Mouse (Mus musculus) layer of hippocampus, postnatal 14 days (tissue): ENCODE results near the gene Gm49450. TPM values are rescaled to one million over a fixed set of nuclear protein-coding genes. Genes with fewer than 3 reads are reported as not detected.

ENCODE experiments used
- DNase-seq, 2 experiments: peaks; one replicate each; pipeline ENCODE4 v3.0.0; 2021 to 2022; ENCODE audit warnings: low spot score in 2 of 2, mixed read lengths in 1 of 2
- total RNA-seq, 2 experiments: library from RNA; stranded (reverse); gene quantifications; 2 replicates each; pipeline ENCODE4 v1.2.3; 2021

Gene Gm49450
- total RNA-seq, 2 experiments from 2014 or later = not detected

DNA sequence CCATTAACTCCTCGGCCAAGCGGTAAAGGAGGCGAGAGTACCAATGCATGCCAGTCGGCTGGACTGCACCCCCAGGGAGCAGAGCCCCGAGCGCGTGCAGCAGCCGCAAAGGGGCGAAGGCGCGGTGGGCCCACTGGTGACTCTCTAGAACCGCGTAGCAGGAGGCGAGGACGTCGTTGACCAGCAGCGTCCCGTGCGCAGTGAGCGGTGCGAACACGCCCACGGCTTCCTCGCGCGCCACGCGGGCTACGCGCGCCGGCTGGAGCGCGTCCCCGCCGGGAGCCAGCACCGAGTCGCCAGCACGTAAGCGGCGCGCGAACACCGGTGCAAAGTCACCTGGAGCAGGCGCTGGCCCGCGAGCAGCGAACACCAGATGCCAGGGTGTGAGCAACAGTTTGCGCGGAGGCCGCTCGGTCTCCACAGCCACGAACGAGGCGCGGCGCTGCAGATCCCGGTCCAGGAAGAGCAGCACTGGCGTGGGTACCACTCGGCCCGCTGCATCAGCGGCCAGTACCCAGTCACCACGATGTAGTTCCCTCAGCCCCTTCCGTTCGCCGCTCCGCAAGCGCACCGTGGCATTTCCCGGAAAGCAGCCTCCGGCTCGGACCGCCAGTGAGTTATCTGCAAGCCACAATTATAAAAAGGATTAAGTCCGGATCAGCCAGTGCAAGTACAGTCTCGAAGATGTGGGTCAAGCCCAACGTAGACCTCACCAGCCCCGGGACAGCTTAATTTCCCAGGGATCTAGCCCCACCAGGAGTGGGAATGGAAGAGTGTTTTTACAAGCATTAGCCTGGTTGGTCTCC lies 59.2 kb downstream of the Gm49450 start, which contains the start of gene Rhebl1:
Gene Rhebl1, minus strand, starts transcription at position 601 of the 806 bp plus-strand sequence.
- DNase-seq = no peak

DNA sequence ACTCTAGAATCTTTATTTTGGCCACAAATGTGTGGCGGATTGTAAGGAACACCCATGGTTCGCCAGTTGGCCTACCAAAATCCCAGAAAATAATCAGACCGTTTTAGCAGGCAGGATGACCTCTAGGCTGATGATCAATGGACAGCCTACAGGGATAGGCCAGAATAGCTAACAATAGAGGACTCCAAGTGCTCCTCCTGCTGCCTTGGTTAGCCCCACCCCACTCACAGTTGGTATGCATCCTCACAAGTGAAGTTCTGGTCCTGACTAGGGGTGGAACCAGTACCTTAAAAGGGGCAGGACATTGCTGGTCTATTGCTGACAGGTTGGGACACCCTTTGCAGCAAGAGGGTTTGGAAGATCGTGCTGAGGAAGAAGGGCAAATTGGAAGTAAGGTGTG lies 60.3 kb downstream of the Gm49450 start:
- DNase-seq = no peak

DNA sequence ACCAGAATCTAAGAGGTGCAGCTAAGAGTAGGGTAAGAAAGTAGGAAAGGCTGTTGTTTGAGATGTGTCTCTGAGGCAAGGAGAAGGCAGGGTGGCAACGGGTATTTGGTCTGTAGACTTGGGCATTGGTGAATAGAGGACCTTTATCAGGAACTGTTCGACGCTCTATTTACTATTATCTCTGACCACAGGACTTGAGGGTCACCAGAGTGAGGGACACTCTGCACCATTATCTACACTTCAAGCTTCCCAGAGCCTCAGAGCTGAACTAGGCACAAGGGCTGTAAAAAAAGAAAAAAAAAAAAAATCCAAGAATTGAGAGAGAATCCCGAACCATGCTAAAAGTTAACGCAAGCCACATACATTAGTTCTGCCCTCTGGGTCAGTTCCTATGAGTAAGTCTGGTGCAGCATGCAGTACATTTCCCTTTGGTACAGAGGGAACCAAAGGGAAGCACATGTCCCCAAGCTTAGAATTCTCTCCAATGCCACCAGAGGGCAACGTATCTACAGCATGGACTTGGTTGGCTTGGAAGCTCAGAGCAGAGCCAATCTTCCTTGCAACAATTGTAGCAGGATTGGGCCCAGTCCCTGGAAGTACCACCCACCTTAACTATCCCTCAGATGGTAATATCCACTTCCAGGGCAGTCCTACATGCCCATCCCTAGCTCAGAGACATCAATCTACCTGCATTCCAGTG lies 61.3 kb downstream of the Gm49450 start:
- peak; percentile 54 to 80 for DNase-seq

DNA sequence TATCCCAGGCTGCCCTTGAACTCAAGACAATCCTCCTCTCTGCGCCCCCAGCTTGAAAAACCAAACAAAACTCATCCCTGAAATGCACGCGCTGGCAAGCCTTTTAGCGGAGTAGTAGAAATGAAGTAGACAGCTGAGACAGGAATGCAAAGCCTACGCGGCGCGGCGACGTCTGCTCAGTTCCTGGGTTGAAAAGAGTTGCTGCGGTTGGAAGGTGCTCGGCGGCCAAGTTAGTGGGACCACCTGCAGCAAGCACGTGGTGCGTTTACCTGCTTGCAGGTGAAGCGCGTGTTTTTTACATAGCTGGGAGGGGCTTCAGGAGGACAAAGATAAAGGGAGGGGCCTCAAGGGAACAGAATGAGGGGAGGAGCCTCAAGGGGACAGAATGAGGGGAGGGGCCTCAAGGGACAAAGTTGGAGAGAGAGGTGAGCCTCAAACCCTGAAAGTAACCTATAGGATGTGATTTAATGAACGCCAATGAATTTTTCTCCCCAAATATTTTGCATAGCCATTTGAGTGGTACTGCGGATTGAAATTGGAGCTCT lies 62.1 kb downstream of the Gm49450 start:
- DNase-seq = no peak

DNA sequence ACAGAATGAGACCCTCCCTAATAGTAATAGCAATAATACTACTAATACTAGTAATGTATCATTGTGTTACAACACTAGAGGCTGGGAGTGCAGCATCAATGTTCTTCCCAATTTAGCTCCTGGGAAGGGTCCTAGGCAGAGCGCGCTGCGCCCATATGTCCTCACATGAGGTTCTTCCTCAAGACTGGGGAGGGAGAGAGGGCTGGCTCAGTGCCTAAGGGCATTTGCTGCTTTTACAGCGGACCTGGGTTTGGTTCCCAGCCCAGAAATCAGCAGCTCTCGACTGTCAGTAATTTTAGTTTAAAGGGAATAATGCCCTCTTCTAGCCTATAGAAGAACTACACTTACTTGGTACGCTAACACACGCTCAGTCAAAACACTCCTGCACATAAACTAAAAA lies 65.8 kb downstream of the Gm49450 start:
- DNase-seq = no peak

DNA sequence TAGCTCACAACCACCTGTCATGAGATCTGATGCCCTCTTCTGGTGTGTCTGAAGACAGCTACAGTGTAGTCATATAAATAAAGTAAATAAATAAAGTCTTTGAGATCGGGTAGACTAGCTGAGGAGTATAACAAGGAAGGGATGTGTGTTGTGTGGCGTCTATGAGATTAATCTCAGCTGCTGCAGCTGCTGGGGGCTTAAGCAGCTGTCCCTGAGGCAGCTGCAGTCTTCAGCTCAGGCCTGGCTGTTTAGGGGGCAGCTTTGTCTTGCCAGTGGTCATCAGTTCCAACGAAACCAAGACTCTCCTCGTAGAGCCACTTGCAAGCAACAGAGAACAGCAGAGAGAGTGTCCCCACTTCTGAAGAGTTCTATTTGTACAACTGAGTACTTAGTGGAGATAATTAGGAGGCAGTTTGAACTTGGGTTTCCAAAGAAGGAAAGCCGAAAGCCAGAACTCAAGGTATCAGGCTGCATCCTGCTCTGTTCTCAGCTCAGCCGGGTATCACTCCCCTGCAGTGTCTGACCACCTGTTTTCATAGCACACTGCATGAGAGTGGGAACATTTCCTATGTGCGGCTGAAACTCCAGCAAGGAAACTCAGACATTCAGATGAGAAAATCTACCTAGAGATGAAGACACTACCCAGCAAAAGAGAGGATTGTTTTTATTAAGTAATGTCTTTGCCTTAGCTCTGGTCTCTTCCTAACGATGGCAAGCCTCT lies 66.5 kb downstream of the Gm49450 start:
- no peak for DNase-seq

GRCm38 (mm10) chr15:98884106-98884505 lies 69.2 kb downstream of the Gm49450 start:
- no peak for DNase-seq

DNA sequence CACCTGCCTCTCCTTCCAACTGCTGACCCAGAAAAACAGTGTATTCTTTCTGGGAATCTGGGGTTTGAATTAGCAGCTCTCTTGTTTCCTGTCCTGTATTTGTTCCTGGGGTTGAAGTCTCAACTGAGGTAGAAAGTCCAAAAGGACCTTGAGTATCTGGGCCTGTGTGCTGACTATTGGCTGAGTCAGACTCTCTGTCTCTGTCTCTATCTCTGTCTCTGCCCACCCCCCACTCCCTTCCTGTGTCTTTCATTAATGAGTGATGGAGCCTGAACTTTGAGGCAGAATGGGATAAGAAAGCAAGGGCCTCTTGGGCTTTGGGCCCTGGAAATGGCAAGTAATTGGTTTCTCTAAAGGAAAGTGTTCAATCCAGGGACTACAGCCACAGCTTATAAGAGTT lies 69.7 kb downstream of the Gm49450 start:
- DNase-seq = no peak

Other genes with a start within 250 kb of the Gm49450 start
- gene Ccdc65, start 245.3 kb downstream of the Gm49450 start, total RNA-seq = 10 to 100 TPM in 1 of 2 experiments, 1 to 10 TPM in 1; 8.9 to 10.1 TPM
- 1 to 10 TPM; 1.3 to 2.7 TPM for gene Fkbp11, start 225.4 kb downstream of the Gm49450 start, total RNA-seq
- gene Arf3, start 190.3 kb downstream of the Gm49450 start, total RNA-seq = 100 to 1,000 TPM; 791 to 794 TPM
- gene Wnt10b, start 175.4 kb downstream of the Gm49450 start, total RNA-seq = under 1 TPM; 0.41 to 0.48 TPM
- gene Wnt1, start 163.7 kb downstream of the Gm49450 start, total RNA-seq = not detected
- 100 to 1,000 TPM; 747 to 793 TPM for gene Ddn, start 144.1 kb downstream of the Gm49450 start, total RNA-seq
- 10 to 100 TPM; 44.5 to 46.2 TPM for gene Prkag1, start 122.0 kb downstream of the Gm49450 start, total RNA-seq
- 10 to 100 TPM; 71.7 to 83.1 TPM for gene Kmt2d, start 82.3 kb downstream of the Gm49450 start, total RNA-seq
- gene Rhebl1, start 59.0 kb downstream of the Gm49450 start, total RNA-seq = 1 to 10 TPM; 8.1 to 9.3 TPM
- under 1 TPM; 0.31 to 0.35 TPM for gene Dhh, start 55.0 kb downstream of the Gm49450 start, total RNA-seq
- gene Lmbr1l, start 35.3 kb downstream of the Gm49450 start, total RNA-seq = 10 to 100 TPM; 13.7 to 17.9 TPM
- 100 to 1,000 TPM; 661 to 671 TPM for gene Tuba1b, start 19.0 kb downstream of the Gm49450 start, total RNA-seq
- 1,000 to 10,000 TPM; 2,120 to 2,322 TPM for gene Tuba1a, start 152 bp upstream of the Gm49450 start, total RNA-seq
- 100 to 1,000 TPM; 119 to 162 TPM for gene Tuba1c, start 76.3 kb upstream of the Gm49450 start, total RNA-seq
- 1 to 10 TPM; 3.7 to 5.1 TPM for gene Prph, start 101.6 kb upstream of the Gm49450 start, total RNA-seq
- gene Troap, start 121.0 kb upstream of the Gm49450 start, total RNA-seq = 1 to 10 TPM; 1.2 to 2.6 TPM
- gene C1ql4, start 134.3 kb upstream of the Gm49450 start, total RNA-seq = under 1 TPM in 1 of 2 experiments, not detected in 1; 0.44 TPM
- under 1 TPM in 1 of 2 experiments, not detected in 1; 0.28 TPM for gene Dnajc22, start 139.6 kb upstream of the Gm49450 start, total RNA-seq
- 10 to 100 TPM; 35.2 to 38.6 TPM for gene Spats2, start 172.4 kb upstream of the Gm49450 start, total RNA-seq